Mouse (Mus musculus) testis, adult 2 months (tissue): Measurements from ENCODE around the gene M1ap.

Source experiments
- CTCF ChIP-seq: fragments of 200-500 bp; IDR thresholded peaks from 2 replicates; pipeline ENCODE4 v1.5.1; 2012; ENCODE audit warnings: low read depth, mild to moderate bottlenecking, inconsistent platforms, low read length, moderate library complexity; ENCODE audit not compliant: control insufficient read depth, insufficient read depth, insufficient replicate concordance
- POLR2A ChIP-seq: fragments of 200-500 bp; IDR thresholded peaks from 2 replicates; pipeline ENCODE4 v1.6.1; 2012; ENCODE audit warnings: low read depth, mild to moderate bottlenecking, inconsistent platforms, low read length, moderate library complexity; ENCODE audit not compliant: control insufficient read depth

- TF ChIP-seq POLR2A (no peak), CTCF (no peak)
Measured at GRCm38 (mm10) chr6:82898745-82899144, 48.0 kb upstream of the M1ap start.
